Mouse (Mus musculus): ENCODE results near the gene Smco3.

DNA sequence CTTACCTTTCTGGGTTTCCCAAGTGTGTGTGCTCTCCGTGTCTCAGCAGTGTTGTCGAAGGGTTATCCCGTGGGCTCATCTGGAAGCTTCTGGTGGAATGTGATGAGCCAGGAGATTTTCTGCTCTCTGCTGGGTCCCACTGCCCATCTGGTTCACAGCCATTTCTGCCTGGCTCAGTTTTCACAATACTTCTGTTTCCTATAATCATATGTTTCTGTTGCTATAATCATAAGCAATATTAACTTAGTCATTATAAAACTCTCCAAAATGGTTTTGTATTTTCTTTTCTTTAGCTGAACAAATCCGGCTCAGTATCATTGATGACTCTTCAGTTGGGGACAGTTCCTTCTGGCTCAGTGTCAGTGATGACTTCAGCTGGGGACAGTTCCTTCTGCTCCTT lies at the start of gene Smco3:
- TF ChIP-seq CTCF (IDR thresholded peaks at IDR 0.05; ENCODE audit: low read depth) = no peak
- TF ChIP-seq EP300 (optimal IDR thresholded peaks at IDR 0.05) = no peak
